In genomic region chr3:68941867-68942266, GRCm38 (mm10) we compare ENCODE assay signal across 21 mouse cellular contexts.
DNase-seq lines count a peak whose midpoint lies in the region; ATAC-seq and TF ChIP-seq lines count a peak whose summit lies in the region.
"Had no signal": no experiment of that assay in that cellular context is flagged by ENCODE, and none has a peak within 500 bp of the region (broad histone marks: within the 10 kb centered on the region; RNA-seq: fewer than 3 reads in every experiment).

No protein-coding gene starts in this region.

- H3K4me2 ChIP-seq in forebrain, postnatal 0 days (ENCODE audit: low read depth), result no peak overlapping the region
- H3K4me2 ChIP-seq in forebrain, embryonic 12.5 days, result no peak overlapping the region
- H3K4me2 ChIP-seq in midbrain, embryonic 11.5 days, result no peak overlapping the region
- H3K4me2 ChIP-seq: heart, embryonic 13.5 days had no signal

- TF ChIP-seq CTCF in forebrain, postnatal 0 days (IDR thresholded peaks at IDR 0.05; ENCODE audit: low read depth), result no peak
- no peak for TF ChIP-seq CTCF in layer of hippocampus, adult 2 months (conservative IDR thresholded peaks at IDR 0.05)

- peak; percentile 18 for DNase-seq in forebrain, postnatal 0 days
- DNase-seq in layer of hippocampus, adult 2 months (ENCODE audit: low spot score in 2 of 2), result peak in 1 of 2 experiments; percentile 25
- no peak for DNase-seq in layer of hippocampus, postnatal 36 days
- DNase-seq in midbrain, embryonic 11.5 days (ENCODE audit: low spot score, missing footprints), result peak; percentile 17
- DNase-seq in midbrain, embryonic 10.5 days (ENCODE audit: low spot score), result no peak
- peak; percentile 60 for DNase-seq in layer of hippocampus, adult 9-11 months
- no peak for DNase-seq in cerebellum, postnatal 25 days
- DNase-seq: adrenal gland, postnatal 14 days; cerebellum, adult 18-20 months; cerebellum, adult 9-11 months; gastrocnemius, postnatal 36 days; heart, adult 11 months; heart, postnatal 36 days had no signal

- no peaks in the 10 kb centered on the region for H3K4me1 ChIP-seq in forebrain, postnatal 0 days (ENCODE audit: insufficient read depth)
- H3K4me1 ChIP-seq in forebrain, embryonic 12.5 days, result no peaks in the 10 kb centered on the region
- H3K4me1 ChIP-seq in midbrain, embryonic 11.5 days (ENCODE audit: control insufficient read depth, insufficient read depth, low read length), result no peaks in the 10 kb centered on the region
- H3K4me1 ChIP-seq in midbrain, embryonic 10.5 days, result no peaks in the 10 kb centered on the region
- H3K4me1 ChIP-seq: heart, embryonic 13.5 days had no signal

- H3K9me3 ChIP-seq in forebrain, postnatal 0 days (ENCODE audit: low read length), result no peaks in the 10 kb centered on the region
- H3K9me3 ChIP-seq in forebrain, embryonic 12.5 days, result no peaks in the 10 kb centered on the region
- no peaks in the 10 kb centered on the region for H3K9me3 ChIP-seq in midbrain, embryonic 11.5 days (ENCODE audit: control insufficient read depth, low read length)
- no peaks in the 10 kb centered on the region for H3K9me3 ChIP-seq in midbrain, embryonic 10.5 days (replicated peaks)
- H3K9me3 ChIP-seq: embryonic facial prominence, embryonic 10.5 days; heart, embryonic 13.5 days had no signal

- no peak overlapping the region for H3K9ac ChIP-seq in forebrain, postnatal 0 days
- no peak overlapping the region for H3K9ac ChIP-seq in forebrain, embryonic 12.5 days
- H3K9ac ChIP-seq in midbrain, embryonic 11.5 days (ENCODE audit: low read length), result no peak overlapping the region
- H3K9ac ChIP-seq: heart, embryonic 13.5 days had no signal

- H3K27ac ChIP-seq in forebrain, postnatal 0 days (ENCODE audit: low read depth, low read length), result no peak overlapping the region
- H3K27ac ChIP-seq in forebrain, embryonic 12.5 days, result no peak overlapping the region
- peak overlapping the region; percentile 54; the same call in 1 of the 2 replicates for H3K27ac ChIP-seq in layer of hippocampus, adult 2 months
- no peak overlapping the region for H3K27ac ChIP-seq in midbrain, embryonic 11.5 days (ENCODE audit: low read depth, low read length)
- no peak overlapping the region for H3K27ac ChIP-seq in midbrain, embryonic 10.5 days (replicated peaks)
- H3K27ac ChIP-seq: embryonic facial prominence, embryonic 10.5 days; heart, embryonic 13.5 days; hindbrain, postnatal 0 days had no signal

- H3K27me3 ChIP-seq in forebrain, postnatal 0 days (ENCODE audit: insufficient read depth, low read length), result no peaks in the 10 kb centered on the region
- no peaks in the 10 kb centered on the region for H3K27me3 ChIP-seq in forebrain, embryonic 12.5 days
- H3K27me3 ChIP-seq in midbrain, embryonic 11.5 days (ENCODE audit: control insufficient read depth, insufficient read depth, low read length), result no peaks in the 10 kb centered on the region
- no peaks in the 10 kb centered on the region for H3K27me3 ChIP-seq in midbrain, embryonic 10.5 days (ENCODE audit: low read depth, poor library complexity, severe bottlenecking)
- H3K27me3 ChIP-seq: CH12.LX; heart, embryonic 13.5 days; Patski had no signal

- H3K36me3 ChIP-seq in forebrain, postnatal 0 days (ENCODE audit: insufficient read depth), result no peaks in the 10 kb centered on the region
- H3K36me3 ChIP-seq in forebrain, embryonic 12.5 days (replicated peaks), result no peaks in the 10 kb centered on the region; the same call in 1 of the 2 replicates
- H3K36me3 ChIP-seq in midbrain, embryonic 11.5 days (ENCODE audit: control insufficient read depth, insufficient read depth, low read length), result no peaks in the 10 kb centered on the region
- H3K36me3 ChIP-seq in midbrain, embryonic 10.5 days, result peaks cover 20% of the 10 kb centered on the region

- H3K4me3 ChIP-seq in forebrain, postnatal 0 days (ENCODE audit: low read depth, low read length), result no peak overlapping the region
- H3K4me3 ChIP-seq in forebrain, embryonic 12.5 days (replicated peaks), result no peak overlapping the region
- H3K4me3 ChIP-seq in layer of hippocampus, adult 2 months, result no peak overlapping the region
- no peak overlapping the region for H3K4me3 ChIP-seq in midbrain, embryonic 11.5 days (ENCODE audit: low read depth, low read length)
- no peak overlapping the region for H3K4me3 ChIP-seq in midbrain, embryonic 10.5 days
- H3K4me3 ChIP-seq: embryonic facial prominence, embryonic 10.5 days; heart, embryonic 13.5 days had no signal

- peak; percentile 42 for ATAC-seq in forebrain, postnatal 0 days
- no peak for ATAC-seq in forebrain, embryonic 12.5 days (ENCODE audit: low FRiP score)
- ATAC-seq in midbrain, embryonic 11.5 days (ENCODE audit: low FRiP score), result no peak
- ATAC-seq: activated CD4-positive, CD25-positive, alpha-beta regulatory T cell, adult 4 months; forebrain, embryonic 16.5 days; hindbrain, postnatal 0 days; Patski had no signal

- 76% methylated on average over 6 of the region's 6 CpGs for WGBS in forebrain, postnatal 0 days
- WGBS in forebrain, embryonic 12.5 days, result 86% methylated on average over 6 of the region's 6 CpGs
- 92% methylated on average over 6 of the region's 6 CpGs for WGBS in midbrain, embryonic 11.5 days
- WGBS in midbrain, embryonic 10.5 days, result 94% methylated on average over 6 of the region's 6 CpGs

Comparison
In these comparisons a context has a peak if more than half of its experiments do, and no peak if none do; other contexts are left out.
1. DNase-seq: peak in forebrain, postnatal 0 days (single experiment), midbrain, embryonic 11.5 days (single experiment) and layer of hippocampus, adult 9-11 months (single experiment); none in layer of hippocampus, postnatal 36 days (0 of 2), midbrain, embryonic 10.5 days (single experiment) and cerebellum, postnatal 25 days (0 of 2).